Mouse (Mus musculus) layer of hippocampus, postnatal 25 days (tissue): Measurements from ENCODE around the gene Isx. TPM values are rescaled to one million over a fixed set of nuclear protein-coding genes. Genes with fewer than 3 reads are reported as not detected.

ENCODE experiments used
- DNase-seq, 2 experiments: peaks; one replicate each; pipeline ENCODE4 v3.0.0; 2022; ENCODE audit warnings: mixed read lengths in 2 of 2, low spot score in 1 of 2; ENCODE audit errors: extremely low spot score in 1 of 2
- total RNA-seq, 2 experiments: library from RNA; stranded (reverse); gene quantifications; 2 replicates each; pipeline ENCODE4 v1.2.3; 2021

Isx gene
- total RNA-seq, 2 experiments from 2014 or later: not detected

GRCm38 (mm10) chr8:74897315-74897714, 24.3 kb downstream of the Isx start:
- DNase-seq: no peak

GRCm38 (mm10) chr8:74899796-74900195, 26.8 kb downstream of the Isx start:
- DNase-seq: no peak

- DNase-seq: no peak
Observed at GRCm38 (mm10) chr8:74901765-74902164, 28.8 kb downstream of the Isx start.

GRCm38 (mm10) chr8:74903054-74903842, 30.3 kb downstream of the Isx start:
- no peak for DNase-seq

- no peak for DNase-seq
Observed at GRCm38 (mm10) chr8:74906333-74906732, 33.4 kb downstream of the Isx start.

GRCm38 (mm10) chr8:74910708-74911107, 37.7 kb downstream of the Isx start:
- DNase-seq: no peak

- DNase-seq: no peak
Observed at GRCm38 (mm10) chr8:74920691-74921421, 47.9 kb downstream of the Isx start.

- no peak for DNase-seq
Observed at GRCm38 (mm10) chr8:74921882-74922518, 49.0 kb downstream of the Isx start.

- DNase-seq: no peak
Observed at GRCm38 (mm10) chr8:74927940-74928339, 55.0 kb downstream of the Isx start.

GRCm38 (mm10) chr8:74930731-74931130, 57.8 kb downstream of the Isx start:
- DNase-seq: peak in 1 of 2 experiments; percentile 15

GRCm38 (mm10) chr8:74935308-74935707, 62.3 kb downstream of the Isx start:
- DNase-seq: peak; percentile 35 to 74

- DNase-seq: no peak
Observed at GRCm38 (mm10) chr8:74936656-74937055, 63.7 kb downstream of the Isx start.

- no peak for DNase-seq
Observed at GRCm38 (mm10) chr8:74942056-74942455, 69.1 kb downstream of the Isx start.

Other genes starting within 250 kb of the Isx start
- 10 to 100 TPM; 23.7 to 25.7 TPM for gene Hmgxb4, start 120.2 kb downstream of the Isx start, total RNA-seq
- gene Tom1, start 160.5 kb downstream of the Isx start, total RNA-seq: 10 to 100 TPM; 37.3 to 38.7 TPM
- 1 to 10 TPM; 6.3 to 7.0 TPM for gene Hmox1, start 220.4 kb downstream of the Isx start, total RNA-seq
- 1 to 10 TPM; 6.2 to 7.1 TPM for gene Mcm5, start 236.4 kb downstream of the Isx start, total RNA-seq